Mouse (Mus musculus) cerebellum, adult 8-10 months (tissue): ENCODE measurements around the gene Nosip.

Source experiments
- DNase-seq: peaks from one replicate; pipeline ENCODE4 v3.0.0; 2022

Nosip gene

GRCm38 (mm10) chr7:45060632-45061122 lies 1.6 kb upstream of the Nosip start:
- no peak for DNase-seq

GRCm38 (mm10) chr7:45061532-45062075 lies 625 bp upstream of the Nosip start:
- peak; percentile 45 for DNase-seq

GRCm38 (mm10) chr7:45067190-45067999 lies 5.2 kb downstream of the Nosip start:
- DNase-seq = no peak

- no peak for DNase-seq
Observed at GRCm38 (mm10) chr7:45068000-45068318, 5.7 kb downstream of the Nosip start.

GRCm38 (mm10) chr7:45069671-45070070 lies 7.4 kb downstream of the Nosip start:
- no peak for DNase-seq

GRCm38 (mm10) chr7:45072230-45072629 lies 10.0 kb downstream of the Nosip start:
- DNase-seq = no peak

GRCm38 (mm10) chr7:45073171-45073707 lies 11.0 kb downstream of the Nosip start:
- no peak for DNase-seq

GRCm38 (mm10) chr7:45073949-45074348 lies 11.7 kb downstream of the Nosip start:
- no peak for DNase-seq

GRCm38 (mm10) chr7:45075405-45075804 lies 13.2 kb downstream of the Nosip start:
- no peak for DNase-seq

GRCm38 (mm10) chr7:45076501-45076900 lies 14.3 kb downstream of the Nosip start:
- DNase-seq = no peak

- no peak for DNase-seq
Observed at GRCm38 (mm10) chr7:45077322-45077721, 15.1 kb downstream of the Nosip start.

GRCm38 (mm10) chr7:45077829-45078228 lies 15.6 kb downstream of the Nosip start:
- no peak for DNase-seq

- peak; percentile 62 for DNase-seq
Observed at GRCm38 (mm10) chr7:45078513-45078912, 16.3 kb downstream of the Nosip start.

- peak; percentile 89 for DNase-seq
Observed at GRCm38 (mm10) chr7:45079856-45080255, 17.6 kb downstream of the Nosip start.

- DNase-seq = no peak
Observed at GRCm38 (mm10) chr7:45081016-45081415, 18.8 kb downstream of the Nosip start.

GRCm38 (mm10) chr7:45082401-45083299 lies 20.4 kb downstream of the Nosip start:
- DNase-seq = no peak

- DNase-seq = no peak
Observed at GRCm38 (mm10) chr7:45083300-45083890, 21.2 kb downstream of the Nosip start.

- no peak for DNase-seq
Observed at GRCm38 (mm10) chr7:45086084-45086483, 23.9 kb downstream of the Nosip start.

GRCm38 (mm10) chr7:45088597-45088996 lies 26.4 kb downstream of the Nosip start:
- no peak for DNase-seq

- no peak for DNase-seq
Observed at GRCm38 (mm10) chr7:45090251-45090977, 28.2 kb downstream of the Nosip start.

- DNase-seq = no peak
Observed at GRCm38 (mm10) chr7:45091001-45091990, 29.1 kb downstream of the Nosip start.
